Mouse (Mus musculus): ENCODE measurements at regions not wholly inside any gene's neighbourhood (a gene's known extent, or its start where the extent isn't known, plus 50 kb on each side); places are given as distances from the start of the nearest gene placed in this dataset.
"Not testable (repeated sequence)": the region's sequence is repeated elsewhere in the genome, so short reads cannot be mapped to it uniquely, and the experiment has no call there.

- POLR2A ChIA-PET, result interaction anchor here in 1 of 4 experiments (0.7 kb wide), 1 partner anchor 114 kb away, joined by 3 read pairs; no protein-coding TSS in a partner anchor
Observed at GRCm38 (mm10) chr10:23665916-23666315, 121.2 kb downstream of the Rps12 start.

GRCm38 (mm10) chr10:23626201-23626600 lies 160.9 kb downstream of the Rps12 start:
- ChIA-PET CTCF (no interaction called here), POLR2A (no interaction called here)

More at GRCm38 (mm10) chr10:23665916-23666315, 121.2 kb downstream of the Rps12 start:
- CTCF ChIA-PET, result not testable (repeated sequence)

GRCm38 (mm10) chr10:23612030-23612429 lies 175.0 kb downstream of the Rps12 start:
- ChIA-PET POLR2A (no interaction called here), CTCF (interaction anchor here in 2 of 4 experiments (2.1 to 2.3 kb wide), 2 partner anchors 495 to 525 kb away, joined by 9 to 15 read pairs; no protein-coding TSS in a partner anchor)

GRCm38 (mm10) chr10:23611183-23611582 lies 175.9 kb downstream of the Rps12 start:
- POLR2A ChIA-PET, result no interaction called here
- CTCF ChIA-PET, result interaction anchor here (0.6 to 2.3 kb wide), 16 partner anchors 8 to 525 kb away, joined by 3 to 15 read pairs (median 6); partner anchors contain the start of gene Eya4 (in 1 of the 4)

GRCm38 (mm10) chr10:23610485-23610884 lies 176.6 kb downstream of the Rps12 start:
- ChIA-PET CTCF (interaction anchor here (0.5 to 2.3 kb wide), 15 partner anchors 9 to 524 kb away, joined by 3 to 15 read pairs (median 6); no protein-coding TSS in a partner anchor), POLR2A (no interaction called here)

- ChIA-PET CTCF (interaction anchor here in 2 of 4 experiments (1.5 to 2.3 kb wide), 5 partner anchors 9 to 523 kb away, joined by 3 to 15 read pairs (median 7); no protein-coding TSS in a partner anchor), POLR2A (no interaction called here)
Observed at GRCm38 (mm10) chr10:23610046-23610445, 177.0 kb downstream of the Rps12 start.

- POLR2A ChIA-PET, result no interaction called here
- CTCF ChIA-PET, result no interaction called here
Observed at GRCm38 (mm10) chr10:23609270-23609914, 177.7 kb downstream of the Rps12 start.

- POLR2A ChIA-PET, result no interaction called here
- CTCF ChIA-PET, result no interaction called here
Observed at GRCm38 (mm10) chr10:23600701-23601100, 186.4 kb downstream of the Rps12 start.

- ChIA-PET CTCF (no interaction called here), POLR2A (no interaction called here)
Observed at GRCm38 (mm10) chr10:23595541-23595940, 191.5 kb downstream of the Rps12 start.

GRCm38 (mm10) chr10:23580230-23580629 lies 206.8 kb downstream of the Rps12 start:
- CTCF ChIA-PET, result no interaction called here
- POLR2A ChIA-PET, result no interaction called here

GRCm38 (mm10) chr10:23571013-23571412 lies 216.1 kb downstream of the Rps12 start:
- ChIA-PET POLR2A (no interaction called here), CTCF (no interaction called here)

GRCm38 (mm10) chr10:23569386-23569785 lies 217.7 kb downstream of the Rps12 start:
- CTCF ChIA-PET, result no interaction called here
- POLR2A ChIA-PET, result interaction anchor here in 1 of 4 experiments (0.5 kb wide), 1 partner anchor 367 kb away, joined by 4 read pairs; no protein-coding TSS in a partner anchor

GRCm38 (mm10) chr10:23562273-23562885 lies 211.8 kb upstream of the Eya4 start:
- ChIA-PET CTCF (interaction anchor here in 1 of 4 experiments (0.6 kb wide), 1 partner anchor 417 kb away, joined by 8 read pairs; no protein-coding TSS in a partner anchor), POLR2A (no interaction called here)

GRCm38 (mm10) chr10:23559980-23560658 lies 209.5 kb upstream of the Eya4 start:
- CTCF ChIA-PET, result no interaction called here
- POLR2A ChIA-PET, result no interaction called here

GRCm38 (mm10) chr10:23557828-23558227 lies 207.2 kb upstream of the Eya4 start:
- CTCF ChIA-PET, result no interaction called here
- POLR2A ChIA-PET, result no interaction called here

- CTCF ChIA-PET, result no interaction called here
- POLR2A ChIA-PET, result no interaction called here
Observed at GRCm38 (mm10) chr10:23549207-23549606, 198.6 kb upstream of the Eya4 start.

GRCm38 (mm10) chr10:23548322-23548721 lies 197.7 kb upstream of the Eya4 start:
- ChIA-PET CTCF (no interaction called here), POLR2A (no interaction called here)

GRCm38 (mm10) chr10:23542712-23543111 lies 192.1 kb upstream of the Eya4 start:
- CTCF ChIA-PET, result no interaction called here
- POLR2A ChIA-PET, result no interaction called here

- ChIA-PET CTCF (interaction anchor here in 1 of 4 experiments (0.6 kb wide), 1 partner anchor 684 kb away, joined by 4 read pairs; no protein-coding TSS in a partner anchor), POLR2A (no interaction called here)
Observed at GRCm38 (mm10) chr10:23541914-23542313, 191.3 kb upstream of the Eya4 start.

- POLR2A ChIA-PET, result no interaction called here
- CTCF ChIA-PET, result no interaction called here
Observed at GRCm38 (mm10) chr10:23534636-23535035, 184.1 kb upstream of the Eya4 start.
